Mouse (Mus musculus) macrophage (primary cell): ENCODE data around the gene Plcb3. TPM values are rescaled to one million over a fixed set of nuclear protein-coding genes. Genes with fewer than 3 reads are reported as not detected.
A peak's percentile ranks its signal among the peaks of the same experiment; 100 is the strongest.
"Not testable (repeated sequence)": the region's sequence is repeated elsewhere in the genome, so short reads cannot be mapped to it uniquely, and the experiment has no call there.

Source experiments
- H3K27ac ChIP-seq: fragments of 350-480 bp; formaldehyde crosslinking; 2 replicates; pipeline ENCODE4 v1.9.0; 2021
- H3K36me3 ChIP-seq: fragments of 350-480 bp; formaldehyde crosslinking; 2 replicates; pipeline ENCODE4 v1.9.0; 2021; ENCODE audit errors: inconsistent target
- H3K4me3 ChIP-seq: fragments of 350-480 bp; formaldehyde crosslinking; 2 replicates; pipeline ENCODE4 v1.9.0; 2021; ENCODE audit errors: inconsistent target
- H3K79me2 ChIP-seq: fragments of 350-480 bp; formaldehyde crosslinking; 2 replicates; pipeline ENCODE4 v1.9.0; 2021; ENCODE audit errors: inconsistent target
- WGBS: methylation state at CpG from one replicate; pipeline ENCODE4 v1.1.7; 2026; ENCODE audit warnings: inconsistent platforms; ENCODE audit not compliant: missing documents; 5-methylcytosine and 5-hydroxymethylcytosine counted together
- polyA plus RNA-seq: library from polyadenylated mRNA; stranded (reverse); fragments of 250-400 nt; gene quantifications from 3 replicates; pipeline ENCODE4 v1.2.4, GENCODE M21; 2018; ENCODE audit warnings: inconsistent platforms

Gene Plcb3
- polyA plus RNA-seq, 1 experiment from 2014 or later: 24.8 TPM

DNA sequence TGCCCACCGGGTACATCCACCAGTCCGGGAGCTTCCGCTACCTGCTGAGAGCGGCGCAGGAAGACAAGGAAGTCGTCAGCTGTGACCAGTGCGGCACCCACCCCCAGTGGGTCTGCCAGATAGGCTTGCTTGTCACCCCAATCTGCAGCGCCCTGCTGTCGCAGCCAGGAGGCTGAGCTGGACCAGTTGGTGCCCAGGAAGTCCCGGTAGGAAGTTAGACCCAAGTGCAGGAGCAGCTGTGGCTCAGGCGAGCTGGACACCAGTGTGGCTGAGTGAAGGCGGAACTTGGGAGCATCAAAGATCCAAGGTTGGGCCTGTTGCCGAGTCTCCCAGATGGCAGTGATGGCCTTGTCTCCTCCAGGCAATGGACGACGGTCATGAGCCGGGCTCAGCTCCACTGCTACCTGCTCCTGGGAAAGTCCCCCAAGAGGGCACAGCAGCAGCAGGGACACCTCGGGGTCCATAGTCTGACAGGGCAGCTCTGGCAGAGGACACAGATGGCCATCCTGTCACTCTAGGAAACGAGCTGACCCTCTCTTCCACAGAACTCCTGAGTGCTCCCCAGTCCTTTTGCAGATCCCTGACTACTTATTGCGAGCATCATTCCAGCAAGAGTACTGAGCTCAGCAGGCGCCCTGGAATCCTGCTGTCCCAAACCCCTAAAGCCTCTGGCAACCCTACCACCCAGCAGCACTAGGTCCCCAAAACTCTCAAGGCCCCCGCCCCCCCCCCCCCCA, 19.2 kb upstream of the Plcb3 start:
- peaks cover 23% of the 10 kb centered on the region for H3K36me3 ChIP-seq
- no peaks in the 10 kb centered on the region for H3K79me2 ChIP-seq
- WGBS: 48% methylated on average over 21 of the region's 21 CpGs
- no peak overlapping the region for H3K27ac ChIP-seq
- H3K4me3 ChIP-seq: peak overlapping the region; percentile 51

DNA sequence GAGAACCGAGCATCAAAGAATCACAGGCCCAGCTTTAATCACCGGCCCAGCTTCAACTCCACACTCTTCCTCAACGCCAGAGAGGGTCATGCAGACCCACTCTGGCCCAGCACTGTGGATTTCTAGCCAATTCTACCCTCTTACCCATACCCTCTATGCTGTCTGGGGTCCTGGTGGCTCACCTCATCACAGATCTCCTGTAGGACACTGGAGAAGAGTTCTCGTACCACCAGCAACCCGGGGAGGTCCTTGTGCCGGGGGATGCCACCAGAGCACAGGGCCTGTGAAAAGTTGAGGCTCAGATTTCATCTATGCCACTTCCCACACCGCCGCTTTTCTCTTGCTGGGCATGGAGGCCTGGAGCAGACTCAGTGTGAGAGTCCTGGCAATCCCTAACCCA, 18.2 kb upstream of the Plcb3 start:
- Histone ChIP-seq H3K79me2 (no peaks in the 10 kb centered on the region), H3K27ac (no peak overlapping the region), H3K4me3 (no peak overlapping the region), H3K36me3 (peaks cover 14% of the 10 kb centered on the region)
- WGBS: 88% methylated on average over 8 of the region's 8 CpGs

DNA sequence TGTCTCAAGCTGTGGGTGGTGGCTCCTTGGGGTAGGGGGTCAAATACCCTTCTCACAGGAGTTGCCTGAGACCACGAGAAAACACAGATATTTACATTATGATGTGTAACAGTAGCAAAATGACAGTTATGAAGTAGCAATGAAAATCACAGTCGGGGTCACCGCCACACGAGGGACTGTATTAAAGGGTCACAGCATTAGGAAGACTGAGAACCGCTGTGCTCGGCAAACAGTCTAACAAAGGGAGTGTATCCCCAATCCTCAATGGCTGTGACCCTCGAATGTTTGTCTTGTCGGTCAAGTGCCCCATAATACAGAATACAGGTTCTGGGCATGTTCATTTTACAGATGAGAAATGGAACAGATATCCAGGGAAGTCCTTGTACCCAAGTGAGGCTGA, 17.7 kb upstream of the Plcb3 start:
- Histone ChIP-seq H3K36me3 (peaks cover 9% of the 10 kb centered on the region), H3K4me3 (no peak overlapping the region), H3K79me2 (no peaks in the 10 kb centered on the region), H3K27ac (no peak overlapping the region)
- 94% methylated on average over 8 of the region's 8 CpGs for WGBS

DNA sequence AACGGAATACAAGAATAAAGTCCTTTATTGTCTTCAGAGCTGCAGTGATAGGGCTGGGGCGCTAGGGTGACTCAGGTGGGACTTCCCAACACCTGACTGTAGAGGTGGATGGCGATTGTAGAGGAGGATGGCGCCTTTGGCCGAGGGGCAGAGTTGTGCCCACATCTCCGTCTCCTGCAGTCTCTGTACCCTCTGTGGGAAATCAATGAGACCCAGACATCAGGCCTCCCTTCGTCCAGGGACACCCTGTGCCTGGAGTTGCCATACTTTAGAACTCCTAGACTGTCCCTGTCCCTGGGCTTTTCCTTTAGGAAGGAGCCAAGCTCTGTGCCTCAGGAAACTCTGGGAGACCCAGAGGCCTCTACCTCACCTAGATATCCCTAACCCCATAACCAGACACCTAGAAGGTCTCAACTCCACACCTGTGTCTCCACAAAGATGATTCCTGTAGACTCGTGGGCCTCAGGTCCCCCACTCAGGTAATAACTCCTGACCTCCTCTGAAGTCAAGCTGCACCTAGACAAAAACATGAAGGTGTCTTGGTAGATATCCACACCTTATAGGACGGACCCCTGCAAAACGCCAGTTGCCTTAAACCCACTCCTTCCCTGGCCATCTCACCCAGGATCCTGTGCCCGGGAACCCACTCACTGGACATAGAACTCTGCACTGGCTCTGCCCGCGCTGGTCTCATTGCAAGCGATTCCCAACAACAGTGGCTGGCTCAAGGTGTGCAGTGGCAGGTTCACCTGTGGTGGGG, 16.9 kb upstream of the Plcb3 start:
- 71% methylated on average over 14 of the region's 14 CpGs for WGBS
- Histone ChIP-seq H3K27ac (peak overlapping the region; percentile 22), H3K36me3 (0 out of 2 replicates have a peak, but pooled peaks cover under 1% of the 10 kb centered on the region)

DNA sequence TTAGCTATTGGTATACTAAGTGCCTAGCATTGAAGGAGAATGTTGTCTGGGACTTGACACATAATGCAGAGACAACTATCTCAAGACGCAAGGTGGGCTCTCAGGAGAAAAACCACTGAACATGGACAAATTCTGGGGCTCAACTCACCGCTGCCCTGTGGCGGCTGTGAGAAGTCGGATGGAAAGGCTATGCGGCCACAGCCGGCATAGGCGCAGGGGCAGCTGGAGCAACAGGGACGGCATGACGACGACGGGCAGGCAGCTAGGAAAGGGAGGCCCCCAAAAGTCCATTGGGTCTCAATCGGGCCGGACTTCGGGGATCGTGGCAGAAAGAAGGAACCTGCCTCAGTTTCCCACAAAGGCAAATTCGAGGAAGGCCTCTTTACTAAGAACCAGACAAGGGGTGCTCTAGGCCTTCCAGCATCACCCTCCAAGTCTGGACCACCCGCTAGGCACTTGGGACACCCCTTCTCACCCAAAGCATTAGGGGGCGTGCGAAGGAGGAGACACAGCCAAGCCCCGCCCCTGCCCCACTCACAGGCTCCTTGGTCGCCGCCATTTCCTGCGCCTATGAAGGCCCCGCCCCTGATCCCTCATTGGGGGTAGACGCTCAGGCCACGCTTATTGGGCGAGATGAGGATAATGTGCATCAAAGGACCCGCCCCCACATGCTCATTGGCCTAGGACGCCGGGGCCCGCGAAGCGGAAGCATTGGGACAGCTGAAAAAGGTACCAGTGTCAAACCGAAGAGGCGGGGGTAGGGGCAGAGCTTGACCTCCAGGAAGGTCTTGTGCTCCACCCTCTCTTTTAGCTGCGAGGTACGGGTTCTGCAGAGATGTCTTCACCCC, 16.0 kb upstream of the Plcb3 start, which contains the start of gene Dnajc4:
Gene Dnajc4 (minus strand): TSS at position 562 of the 848 bp plus-strand sequence.
- H3K4me3 ChIP-seq: peak within 1 kb of the TSS; percentile 71
- WGBS: under 1% methylated on average over 37 of the region's 37 CpGs
- peak within 1 kb of the TSS; percentile 36 for H3K27ac ChIP-seq
- no peaks in the 10 kb centered on the region for H3K79me2 ChIP-seq
- H3K36me3 ChIP-seq: no peaks in the 10 kb centered on the region

More for the DNA sequence above, 16.9 kb upstream of the Plcb3 start:
- H3K4me3 ChIP-seq: peak overlapping the region; percentile 71
- no peaks in the 10 kb centered on the region for H3K79me2 ChIP-seq

DNA sequence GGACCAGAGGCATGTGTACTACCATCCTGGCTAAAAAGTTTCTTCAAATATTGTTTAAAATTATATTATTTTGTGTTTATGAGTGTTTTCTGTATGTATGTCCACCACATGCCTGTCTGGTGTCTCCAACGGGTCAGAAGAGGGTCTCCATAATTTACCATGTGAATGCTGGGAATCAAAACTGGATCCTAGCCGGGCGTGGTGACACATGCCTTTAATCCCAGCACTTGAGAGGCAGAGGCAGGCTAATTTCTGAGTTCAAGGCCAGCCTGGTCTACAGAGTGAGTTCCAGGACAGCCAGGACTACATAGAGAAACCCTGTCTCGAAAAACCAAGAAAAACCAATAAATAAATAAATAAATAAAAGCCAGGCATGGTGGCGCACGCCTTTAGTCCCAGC, 14.9 kb upstream of the Plcb3 start:
- not testable (repeated sequence) for H3K79me2 ChIP-seq, H3K36me3 ChIP-seq, H3K4me3 ChIP-seq, H3K27ac ChIP-seq
- WGBS: 97% methylated on average over 6 of the region's 6 CpGs

DNA sequence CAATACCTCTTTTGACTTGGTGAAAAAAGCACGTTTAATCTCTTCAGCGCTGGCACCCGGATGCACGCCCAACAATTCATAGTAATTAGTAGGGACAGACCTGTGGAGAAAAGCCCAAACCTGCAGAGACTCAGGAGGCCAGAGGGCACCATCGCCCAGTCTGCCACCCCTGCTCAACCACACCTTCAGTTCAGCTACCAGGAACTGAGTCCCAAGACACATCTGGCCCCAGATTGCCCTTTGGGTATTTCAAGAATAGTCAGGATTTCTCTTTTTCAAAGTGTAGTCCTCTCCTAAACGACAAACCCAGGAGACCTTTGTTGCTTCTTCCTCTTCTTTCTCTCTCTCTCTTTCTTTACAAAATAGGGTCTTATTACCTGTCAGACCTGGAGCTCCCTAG, 14.4 kb upstream of the Plcb3 start:
- WGBS: 92% methylated on average over 6 of the region's 6 CpGs
- Histone ChIP-seq H3K36me3 (no peaks in the 10 kb centered on the region), H3K27ac (no peak overlapping the region), H3K4me3 (no peak overlapping the region), H3K79me2 (peaks cover 13% of the 10 kb centered on the region)

DNA sequence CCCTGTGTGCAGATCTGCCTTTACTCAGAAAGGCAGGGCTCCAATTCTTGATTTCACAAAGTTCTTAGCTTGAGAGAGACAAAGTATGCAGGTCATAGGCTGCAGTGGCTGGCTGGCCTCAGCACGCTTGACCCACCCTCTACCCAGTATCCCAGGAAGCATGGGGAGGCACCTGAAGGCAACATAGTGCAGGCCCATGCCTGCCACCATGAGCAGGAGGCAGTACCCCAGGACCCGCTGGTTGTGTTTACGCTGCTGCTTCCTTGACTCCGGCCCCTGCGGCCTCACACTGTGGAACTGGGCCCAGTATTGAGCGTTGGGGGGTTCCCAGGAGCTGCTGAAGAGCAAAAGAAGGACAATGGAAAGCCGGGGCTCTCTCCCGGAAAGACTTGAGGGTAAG, 13.0 kb upstream of the Plcb3 start:
- Histone ChIP-seq H3K36me3 (no peaks in the 10 kb centered on the region), H3K27ac (no peak overlapping the region), H3K4me3 (no peak overlapping the region), H3K79me2 (peaks cover 13% of the 10 kb centered on the region)
- WGBS: 95% methylated on average over 8 of the region's 8 CpGs

DNA sequence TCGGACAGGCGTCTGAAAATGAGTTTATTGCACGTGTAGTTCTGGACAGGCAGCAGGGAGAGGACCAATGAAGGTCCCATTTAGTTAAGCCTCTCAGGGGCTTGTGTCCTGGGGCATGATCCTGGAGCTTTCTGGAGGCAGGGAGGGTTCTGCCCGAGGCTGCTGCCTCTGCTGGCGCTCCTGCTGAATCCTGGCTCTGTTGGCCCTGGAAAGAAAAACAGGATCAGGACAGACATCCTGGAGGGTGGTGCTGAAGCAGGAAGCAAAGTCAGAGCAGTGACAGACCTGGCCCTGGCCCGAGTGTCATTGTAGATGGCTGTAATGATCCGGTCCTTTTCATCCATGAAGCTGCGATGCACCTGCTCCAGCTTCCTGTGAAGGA, 11.6 kb upstream of the Plcb3 start:
- WGBS: 13% methylated on average over 8 of the region's 8 CpGs

DNA sequence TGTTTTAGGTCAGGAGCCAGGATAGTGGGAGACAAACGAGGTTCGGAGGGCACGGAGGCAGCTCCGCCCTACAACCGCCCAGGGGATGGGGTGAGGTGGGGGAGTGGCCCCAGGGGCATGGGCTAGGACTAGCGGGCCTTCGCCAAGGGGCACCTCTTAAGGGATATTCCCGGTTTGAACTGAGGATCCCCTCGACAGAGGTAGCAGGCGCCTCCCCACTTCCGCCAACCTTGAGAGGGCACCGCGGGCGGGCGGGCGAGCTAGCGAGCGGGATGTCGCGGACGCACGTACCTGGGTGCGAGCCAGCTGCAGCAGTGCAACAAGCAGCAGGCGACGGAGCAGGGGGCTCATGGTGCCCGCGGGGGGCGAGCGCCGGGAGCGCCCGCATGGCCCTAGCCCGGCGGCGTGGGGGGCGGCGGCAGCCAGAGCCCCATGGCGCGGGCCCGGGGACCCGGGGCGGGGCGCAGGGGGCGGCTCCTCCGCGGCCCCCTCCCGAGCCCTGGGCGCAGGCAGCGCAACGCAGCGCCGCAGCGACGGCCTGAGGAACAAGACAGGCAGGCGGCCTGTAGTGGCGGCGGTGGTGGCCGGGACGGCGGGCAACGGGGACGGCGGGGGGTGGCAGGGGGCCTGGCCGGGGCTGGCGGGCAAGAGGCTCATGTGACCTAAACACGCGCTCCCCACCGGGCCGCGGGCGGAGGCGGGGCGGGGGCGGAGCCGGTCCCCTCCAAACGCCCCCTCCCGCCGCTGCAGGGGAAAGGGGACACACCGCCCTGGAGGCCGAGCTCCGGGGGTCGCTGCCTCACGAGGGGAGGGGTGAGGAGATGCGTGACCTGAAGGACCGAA, 11.0 kb upstream of the Plcb3 start, which contains the start of gene Vegfb:
Gene Vegfb (minus strand): TSS at position 591 of the 843 bp plus-strand sequence.
- H3K4me3 ChIP-seq: peak within 1 kb of the TSS; percentile 60
- H3K27ac ChIP-seq: peak within 1 kb of the TSS; percentile 55
- peaks cover 13% of the 10 kb centered on the region for H3K79me2 ChIP-seq
- WGBS: under 1% methylated on average over 33 of the region's 85 CpGs
- H3K36me3 ChIP-seq: no peaks in the 10 kb centered on the region

More for the DNA sequence above, 11.6 kb upstream of the Plcb3 start:
- H3K27ac ChIP-seq: peak overlapping the region; percentile 40
- no peaks in the 10 kb centered on the region for H3K36me3 ChIP-seq
- peak overlapping the region; percentile 32 for H3K4me3 ChIP-seq
- peaks cover 13% of the 10 kb centered on the region for H3K79me2 ChIP-seq

DNA sequence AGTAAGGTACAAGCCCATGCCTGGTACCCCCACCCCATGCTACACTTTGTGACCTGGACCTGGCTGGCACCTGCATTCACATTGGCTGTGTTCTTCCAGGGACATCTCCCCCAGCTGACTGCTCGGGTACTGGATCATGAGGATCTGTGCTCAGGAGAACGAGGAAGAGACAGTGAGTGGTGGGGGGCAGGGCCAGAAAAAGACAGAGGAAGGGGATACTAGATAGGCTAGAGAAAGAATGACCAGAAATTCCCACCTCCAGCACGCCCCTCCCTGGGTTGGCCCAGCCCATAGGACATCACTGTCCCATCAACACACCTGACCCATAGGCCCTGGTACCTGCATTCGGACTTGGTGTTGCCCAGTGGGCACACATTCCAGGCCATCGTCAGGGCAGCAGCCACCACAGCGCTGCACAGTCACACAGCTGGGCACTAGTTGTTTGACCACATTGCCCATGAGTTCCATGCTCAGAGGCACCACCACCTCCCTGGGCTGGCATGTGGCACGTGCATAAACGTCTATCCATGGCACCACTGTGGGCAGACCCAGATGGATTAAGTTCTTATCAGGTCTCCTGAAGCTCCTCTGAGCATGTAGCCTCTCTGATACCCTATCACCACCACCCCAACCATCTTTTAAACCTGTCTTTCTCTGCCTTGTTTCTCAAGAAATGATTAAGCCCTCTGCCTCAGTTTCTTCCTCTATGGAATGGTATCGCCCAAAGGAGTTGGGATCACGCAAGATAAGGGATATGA, 9.9 kb upstream of the Plcb3 start:
- H3K36me3 ChIP-seq: no peaks in the 10 kb centered on the region
- peak overlapping the region; percentile 60 for H3K4me3 ChIP-seq
- peaks cover 17% of the 10 kb centered on the region for H3K79me2 ChIP-seq
- peak overlapping the region; percentile 55 for H3K27ac ChIP-seq
- 89% methylated on average over 10 of the region's 10 CpGs for WGBS

DNA sequence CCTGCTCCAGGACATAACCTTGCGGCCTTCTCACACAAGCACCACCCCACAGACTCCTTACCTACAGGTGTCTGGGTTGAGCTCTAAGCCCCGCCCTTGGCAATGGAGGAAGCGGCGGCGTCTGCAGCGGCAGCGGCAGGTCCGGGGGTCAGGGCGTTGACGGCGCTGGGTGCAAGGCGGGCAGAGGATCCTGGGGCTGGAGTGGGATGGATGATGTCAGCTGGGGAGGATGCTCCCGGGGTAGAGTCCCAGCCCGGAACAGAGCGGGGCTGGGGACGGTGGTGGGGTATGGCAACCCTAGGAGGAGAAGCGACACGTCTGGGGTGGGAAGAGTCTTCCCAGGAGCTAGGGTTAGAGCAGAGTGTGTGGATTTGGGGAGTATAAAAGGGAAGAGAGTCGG, 9.0 kb upstream of the Plcb3 start:
- no peak overlapping the region for H3K27ac ChIP-seq
- WGBS: 96% methylated on average over 16 of the region's 19 CpGs
- H3K36me3 ChIP-seq: no peaks in the 10 kb centered on the region
- H3K4me3 ChIP-seq: no peak overlapping the region
- peaks cover 17% of the 10 kb centered on the region for H3K79me2 ChIP-seq

DNA sequence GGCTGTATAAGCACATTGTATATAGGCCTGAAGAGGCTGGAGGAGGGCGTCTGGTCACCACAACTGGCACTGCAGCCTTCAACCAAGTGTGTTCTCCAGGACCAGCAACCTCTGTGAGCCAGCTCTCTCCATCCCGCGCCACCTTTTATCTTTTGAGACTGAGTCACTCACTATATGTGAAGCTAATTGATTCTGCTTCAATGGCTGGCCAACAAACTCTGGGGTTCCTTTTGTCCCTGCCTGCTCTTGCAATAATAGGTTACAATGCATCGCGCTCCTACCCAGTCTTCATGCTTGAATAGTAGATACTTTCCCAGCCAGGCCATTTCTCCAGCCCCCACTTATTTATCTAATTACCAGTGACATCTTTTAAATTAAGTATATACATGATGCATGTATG, 7.4 kb upstream of the Plcb3 start:
- Histone ChIP-seq H3K79me2 (peaks cover 26% of the 10 kb centered on the region), H3K27ac (no peak overlapping the region), H3K4me3 (no peak overlapping the region), H3K36me3 (no peaks in the 10 kb centered on the region)
- 95% methylated on average over 5 of the region's 5 CpGs for WGBS
